Comparison of ENCODE assay signal across 8 mouse cellular contexts in genomic region chr5:121452026-121452869, GRCm38 (mm10). TPM values are rescaled to one million over a fixed set of nuclear protein-coding genes. Genes with fewer than 3 reads are reported as not detected.
A peak's percentile ranks its signal among the peaks of the same experiment; 100 is the strongest.
DNase-seq lines count a peak whose midpoint lies in the region; ATAC-seq lines count a peak whose summit lies in the region.

Erp29 (minus strand) TSS chr5:121452506.

- peak; percentile 99 for DNase-seq in CD8-positive naive resting alpha-beta T cell, adult 2 months (ENCODE audit: low read depth in 2 of 2, low spot score in 2 of 2)
- DNase-seq in c-Kit-positive CD71-negative TER-119-negative erythroid progenitor cells, embryonic 14.5 days (ENCODE audit: low read depth): peak; percentile 84
- DNase-seq in forebrain, embryonic 11.5 days (ENCODE audit: low spot score): peak; percentile 99
- DNase-seq in kidney, postnatal 36 days: peak; percentile 97 to 98
- DNase-seq in telencephalon, adult 2 months (ENCODE audit: low read depth, low spot score): peak; percentile 93

- peaks cover 3% of the 10 kb centered on the region; the same call in 1 of the 2 replicates for H3K36me3 ChIP-seq in forebrain, embryonic 11.5 days (ENCODE audit: control insufficient read depth, insufficient read depth, low read length)
- peaks cover 10% of the 10 kb centered on the region for H3K36me3 ChIP-seq in heart, embryonic 16.5 days (ENCODE audit: control insufficient read depth, insufficient read depth)
- H3K36me3 ChIP-seq in liver, embryonic 15.5 days (replicated peaks): peaks cover 26% of the 10 kb centered on the region
- peaks cover 26% of the 10 kb centered on the region for H3K36me3 ChIP-seq in neural tube, embryonic 12.5 days

- ATAC-seq in forebrain, embryonic 11.5 days (replicated peaks; ENCODE audit: low FRiP score): peak; percentile 90
- ATAC-seq in heart, embryonic 16.5 days (replicated peaks; ENCODE audit: extremely low read depth, insufficient read depth, low FRiP score): peak; percentile 94
- ATAC-seq in liver, embryonic 15.5 days (ENCODE audit: insufficient read depth): peak; percentile 95
- peak; percentile 84 for ATAC-seq in neural tube, embryonic 12.5 days (ENCODE audit: low FRiP score, low read depth)

- H3K9ac ChIP-seq in forebrain, embryonic 11.5 days (ENCODE audit: low read length): peak within 1 kb of the TSS; percentile 88
- peak within 1 kb of the TSS; percentile 96 for H3K9ac ChIP-seq in heart, embryonic 16.5 days (ENCODE audit: low read length)
- H3K9ac ChIP-seq in liver, embryonic 15.5 days: peak within 1 kb of the TSS; percentile 98
- H3K9ac ChIP-seq in neural tube, embryonic 12.5 days: peak within 1 kb of the TSS; percentile 90

- H3K27me3 ChIP-seq in forebrain, embryonic 11.5 days (ENCODE audit: control insufficient read depth, insufficient read depth, low read length): no peaks in the 10 kb centered on the region
- H3K27me3 ChIP-seq in heart, embryonic 16.5 days (ENCODE audit: control insufficient read depth, insufficient read depth, low read length): no peaks in the 10 kb centered on the region
- H3K27me3 ChIP-seq in liver, embryonic 15.5 days: no peaks in the 10 kb centered on the region
- H3K27me3 ChIP-seq in neural tube, embryonic 12.5 days (replicated peaks): no peaks in the 10 kb centered on the region

- peak within 1 kb of the TSS; percentile 62 for H3K4me3 ChIP-seq in forebrain, embryonic 11.5 days (ENCODE audit: low read depth, low read length)
- peak within 1 kb of the TSS; percentile 68 for H3K4me3 ChIP-seq in heart, embryonic 16.5 days (ENCODE audit: low read length)
- peak within 1 kb of the TSS; percentile 83 for H3K4me3 ChIP-seq in liver, embryonic 15.5 days (replicated peaks)
- H3K4me3 ChIP-seq in neural tube, embryonic 12.5 days: peak within 1 kb of the TSS; percentile 84

- no peaks in the 10 kb centered on the region for H3K9me3 ChIP-seq in forebrain, embryonic 11.5 days (ENCODE audit: control insufficient read depth, low read length)
- no peaks in the 10 kb centered on the region for H3K9me3 ChIP-seq in heart, embryonic 16.5 days (replicated peaks; ENCODE audit: control insufficient read depth, low read length)
- no peaks in the 10 kb centered on the region for H3K9me3 ChIP-seq in liver, embryonic 15.5 days (replicated peaks)
- no peaks in the 10 kb centered on the region for H3K9me3 ChIP-seq in neural tube, embryonic 12.5 days

- peaks cover 4% of the 10 kb centered on the region; the same call in 1 of the 2 replicates for H3K4me1 ChIP-seq in forebrain, embryonic 11.5 days (replicated peaks; ENCODE audit: control insufficient read depth, insufficient read depth, low read length)
- H3K4me1 ChIP-seq in heart, embryonic 16.5 days (ENCODE audit: control insufficient read depth, insufficient read depth, low read length): peaks cover 29% of the 10 kb centered on the region
- H3K4me1 ChIP-seq in liver, embryonic 15.5 days (replicated peaks): peaks cover 58% of the 10 kb centered on the region
- H3K4me1 ChIP-seq in neural tube, embryonic 12.5 days: peaks cover 14% of the 10 kb centered on the region

- WGBS in forebrain, embryonic 11.5 days: under 1% methylated on average over 94 of the region's 97 CpGs
- under 1% methylated on average over 88 of the region's 97 CpGs for WGBS in heart, embryonic 16.5 days
- WGBS in liver, embryonic 15.5 days (ENCODE audit: insufficient replicate concordance): under 1% methylated on average over 96 of the region's 97 CpGs
- WGBS in neural tube, embryonic 12.5 days: under 1% methylated on average over 89 of the region's 97 CpGs

- H3K27ac ChIP-seq in forebrain, embryonic 11.5 days (ENCODE audit: low read depth, low read length): peak within 1 kb of the TSS; percentile 84
- peak within 1 kb of the TSS; percentile 98 for H3K27ac ChIP-seq in heart, embryonic 16.5 days (ENCODE audit: low read length)
- peak within 1 kb of the TSS; percentile 94 for H3K27ac ChIP-seq in liver, embryonic 15.5 days (replicated peaks)
- peak within 1 kb of the TSS; percentile 90 for H3K27ac ChIP-seq in neural tube, embryonic 12.5 days

- H3K4me2 ChIP-seq in forebrain, embryonic 11.5 days (ENCODE audit: low read depth, low read length, severe bottlenecking): peak within 1 kb of the TSS; percentile 87
- H3K4me2 ChIP-seq in heart, embryonic 16.5 days (ENCODE audit: low read depth, low read length): peak within 1 kb of the TSS; percentile 74
- H3K4me2 ChIP-seq in liver, embryonic 15.5 days: peak within 1 kb of the TSS; percentile 96
- H3K4me2 ChIP-seq in neural tube, embryonic 12.5 days (replicated peaks): peak within 1 kb of the TSS; percentile 82

RNA-seq across cellular contexts. Expression of gene Erp29, which starts in this region (rescaled TPM):
- polyA plus RNA-seq in forebrain, embryonic 11.5 days (2014; fragmentation: Nextera tagmentation; extraction: Ambion mirVana): 119 and 127 TPM in 2 replicates
- 128 and 131 TPM in 2 replicates for polyA plus RNA-seq in heart, embryonic 16.5 days (2015; fragmentation: Nextera tagmentation; extraction: Ambion mirVana)
- 87.0 and 94.4 TPM in 2 replicates for polyA plus RNA-seq in liver, embryonic 15.5 days (2015; fragmentation: Nextera tagmentation; extraction: Ambion mirVana)
- polyA plus RNA-seq in neural tube, embryonic 12.5 days (2016; fragmentation: Nextera tagmentation; extraction: Ambion mirVana): 132 and 136 TPM in 2 replicates

Comparison
In these comparisons a context has a peak if more than half of its experiments do, and no peak if none do; other contexts are left out.
1. Peak in every context shown above with its lines: DNase-seq, ATAC-seq, H3K4me3 ChIP-seq and H3K27ac ChIP-seq.